Mouse (Mus musculus) C2C12 (cell line): ENCODE measurements around the gene Nrg4. TPM values are rescaled to one million over a fixed set of nuclear protein-coding genes. Genes with fewer than 3 reads are reported as not detected.

ENCODE experiments used
- H3K27me3 ChIP-seq: one replicate; pipeline ENCODE4 v1.6.1; 2011; ENCODE audit not compliant: control insufficient read depth, insufficient read depth, insufficient read length
- H3K36me3 ChIP-seq: one replicate; pipeline ENCODE4 v1.6.1; 2011; ENCODE audit not compliant: control insufficient read depth, insufficient read depth
- H3K4me3 ChIP-seq: one replicate; pipeline ENCODE4 v1.5.1; 2011; ENCODE audit warnings: mild to moderate bottlenecking, control low read depth; ENCODE audit not compliant: poor library complexity, insufficient read depth, severe bottlenecking
- H3K79me2 ChIP-seq: one replicate; pipeline ENCODE4 v1.6.1; 2011; ENCODE audit not compliant: control insufficient read depth, insufficient read depth
- H3K79me3 ChIP-seq: one replicate; pipeline ENCODE4 v1.6.1; 2011; ENCODE audit warnings: low read depth, control low read depth
- H3ac ChIP-seq: one replicate; pipeline ENCODE3; 2011; ENCODE audit warnings: low read depth; ENCODE audit not compliant: control insufficient read depth, insufficient read length
- CEBPB ChIP-seq: IDR thresholded peaks from one replicate; pipeline ENCODE4 v1.6.1; 2011; ENCODE audit warnings: low read depth, mild to moderate bottlenecking, control low read depth, moderate library complexity
- CTCF ChIP-seq: IDR thresholded peaks from one replicate; pipeline ENCODE4 v1.5.1; 2011; ENCODE audit not compliant: control insufficient read depth, insufficient read depth, insufficient read length
- FOSL1 ChIP-seq: IDR thresholded peaks from one replicate; pipeline ENCODE4 v1.8.0; 2011; ENCODE audit warnings: mild to moderate bottlenecking, low read length; ENCODE audit not compliant: poor library complexity, insufficient read depth, severe bottlenecking
- MAX ChIP-seq: IDR thresholded peaks from one replicate; pipeline ENCODE4 v1.6.1; 2011; ENCODE audit warnings: mild to moderate bottlenecking, control low read depth
- MYOD1 ChIP-seq: IDR thresholded peaks from one replicate; pipeline ENCODE4 v1.6.1; 2011; ENCODE audit warnings: low read depth; ENCODE audit not compliant: control insufficient read depth, insufficient read length
- MYOG ChIP-seq: IDR thresholded peaks from one replicate; pipeline ENCODE4 v1.6.1; 2011; ENCODE audit not compliant: control insufficient read depth, insufficient read length; ENCODE audit errors: extremely low read depth
- USF1 ChIP-seq: IDR thresholded peaks from one replicate; pipeline ENCODE4 v1.6.1; 2011; ENCODE audit warnings: low read depth, mild to moderate bottlenecking, control low read depth, moderate library complexity
- polyA plus RNA-seq: library from polyadenylated mRNA; unstranded; fragments of >200 nt; fragmentation: generic; extraction: Trizol; gene quantifications from one replicate; pipeline ENCODE4 v1.2.1, GENCODE M21; 2012; ENCODE audit warnings: missing spikeins

The Nrg4 gene
- polyA plus RNA-seq, 1 experiment: 0.15 TPM

DNA sequence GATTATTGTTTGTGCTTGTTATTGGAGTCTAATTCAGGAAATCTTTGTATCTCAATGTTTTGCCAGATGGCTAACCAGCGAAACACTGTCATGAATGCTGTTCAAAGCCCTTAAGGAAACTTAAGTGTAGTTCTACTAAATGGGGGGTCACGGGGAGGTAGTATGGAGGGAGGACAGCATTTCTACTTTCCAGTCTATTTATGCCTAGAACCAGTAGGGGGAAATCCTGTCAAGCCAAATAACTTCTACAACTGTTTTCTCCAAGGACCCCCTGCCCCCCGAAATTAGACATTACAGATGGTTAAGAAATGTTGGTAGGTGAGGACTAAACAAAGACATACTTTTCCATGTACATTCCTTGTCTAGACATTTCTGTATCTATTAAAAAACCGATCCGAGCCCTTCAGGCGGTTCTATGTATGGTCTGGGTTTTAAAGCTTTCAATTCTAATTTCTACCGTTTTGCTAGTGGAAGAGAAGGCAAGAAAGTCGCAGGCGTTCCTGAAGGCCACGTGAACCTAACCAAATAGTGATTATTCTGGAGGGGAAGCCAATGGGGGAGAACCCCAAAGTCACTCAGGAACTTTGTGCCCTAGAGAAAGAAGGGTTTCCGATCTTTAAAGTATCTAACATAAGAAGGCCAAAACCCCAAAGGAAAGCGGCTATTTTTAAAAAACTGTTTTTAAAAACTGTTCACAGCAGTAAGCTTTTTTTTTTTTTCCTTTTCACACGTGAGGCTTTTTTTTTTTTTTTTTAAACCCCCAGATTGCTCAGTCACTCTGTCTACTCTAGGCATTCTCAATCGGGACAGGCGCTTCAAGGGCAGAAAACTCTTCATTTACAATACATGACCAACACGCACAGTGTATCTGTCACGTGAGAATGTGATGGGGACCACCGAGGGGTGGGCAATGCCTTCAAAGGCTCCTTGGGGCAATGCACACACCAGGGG is 805 bp downstream of the Nrg4 start:
- Histone ChIP-seq H3K36me3 (no peaks in the 10 kb centered on the region), H3ac (peak overlapping the region; percentile 33), H3K27me3 (peaks cover 57% of the 10 kb centered on the region), H3K79me2 (no peaks in the 10 kb centered on the region), H3K4me3 (no peak overlapping the region), H3K79me3 (no peaks in the 10 kb centered on the region)
- TF ChIP-seq MYOG (no peak), CEBPB (no peak), MYOD1 (no peak), MAX (no peak), FOSL1 (no peak), CTCF (no peak), USF1 (no peak)

- H3K79me3 ChIP-seq: no peaks in the 10 kb centered on the region
- peaks cover 54% of the 10 kb centered on the region for H3K27me3 ChIP-seq
- H3K4me3 ChIP-seq: no peak overlapping the region
- TF ChIP-seq MAX: no peak
- no peak for TF ChIP-seq MYOG
- no peak for TF ChIP-seq CEBPB
- TF ChIP-seq FOSL1: no peak
- no peak for TF ChIP-seq MYOD1
- TF ChIP-seq USF1: no peak
- no peak for TF ChIP-seq CTCF
- H3K79me2 ChIP-seq: no peaks in the 10 kb centered on the region
- H3ac ChIP-seq: no peak overlapping the region
- no peaks in the 10 kb centered on the region for H3K36me3 ChIP-seq
These were observed 1.6 kb downstream of the Nrg4 start for GRCm38 (mm10) chr9:55325061-55325460.

- TF ChIP-seq CEBPB: no peak
- TF ChIP-seq FOSL1: no peak
- no peak for TF ChIP-seq CTCF
- TF ChIP-seq MAX: no peak
- TF ChIP-seq MYOD1: no peak
- TF ChIP-seq MYOG: no peak
- TF ChIP-seq USF1: no peak
- Histone ChIP-seq H3K4me3 (no peak overlapping the region), H3K27me3 (peaks cover 48% of the 10 kb centered on the region), H3ac (no peak overlapping the region), H3K36me3 (no peaks in the 10 kb centered on the region), H3K79me2 (no peaks in the 10 kb centered on the region), H3K79me3 (no peaks in the 10 kb centered on the region)
These were observed 2.1 kb downstream of the Nrg4 start for GRCm38 (mm10) chr9:55324516-55324915.

DNA sequence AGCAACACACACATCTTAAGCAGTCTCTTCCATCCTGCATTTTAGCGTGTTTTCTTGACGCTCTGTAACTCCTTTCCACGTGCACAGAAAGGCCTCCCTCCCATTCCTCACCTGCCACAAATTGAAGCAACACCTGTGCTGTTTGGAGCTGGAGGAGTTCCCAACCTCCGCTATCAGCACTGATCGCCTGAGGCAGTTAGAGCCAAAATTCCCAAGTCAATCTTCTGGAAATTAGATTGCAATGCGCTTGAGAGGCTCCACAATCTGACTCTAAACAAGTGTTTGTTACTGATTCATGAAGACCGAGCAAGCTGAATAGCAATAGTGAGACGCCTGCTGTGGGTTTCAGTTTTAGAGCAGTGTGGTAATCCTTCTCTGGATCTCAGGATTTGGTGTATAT is 2.6 kb downstream of the Nrg4 start:
- no peaks in the 10 kb centered on the region for H3K79me2 ChIP-seq
- TF ChIP-seq USF1 (no peak), FOSL1 (no peak), MAX (no peak), CEBPB (no peak), MYOD1 (no peak), CTCF (no peak), MYOG (no peak)
- no peaks in the 10 kb centered on the region for H3K79me3 ChIP-seq
- H3K36me3 ChIP-seq: no peaks in the 10 kb centered on the region
- no peak overlapping the region for H3K4me3 ChIP-seq
- H3ac ChIP-seq: no peak overlapping the region
- H3K27me3 ChIP-seq: peaks cover 47% of the 10 kb centered on the region

GRCm38 (mm10) chr9:55322641-55323040 is 4.0 kb downstream of the Nrg4 start:
- no peak overlapping the region for H3K4me3 ChIP-seq
- no peak for TF ChIP-seq CTCF
- no peak overlapping the region for H3ac ChIP-seq
- no peaks in the 10 kb centered on the region for H3K79me2 ChIP-seq
- no peaks in the 10 kb centered on the region for H3K79me3 ChIP-seq
- H3K36me3 ChIP-seq: no peaks in the 10 kb centered on the region
- H3K27me3 ChIP-seq: peaks cover 37% of the 10 kb centered on the region
